Mouse (Mus musculus) brain, embryonic 18.5 days (tissue): ENCODE measurements around the gene Fstl4.

Source experiments
- DNase-seq: peaks from one replicate; pipeline ENCODE4 v3.0.0-alpha.2; 2012; ENCODE audit warnings: low read depth, low spot score

Fstl4 gene

DNA sequence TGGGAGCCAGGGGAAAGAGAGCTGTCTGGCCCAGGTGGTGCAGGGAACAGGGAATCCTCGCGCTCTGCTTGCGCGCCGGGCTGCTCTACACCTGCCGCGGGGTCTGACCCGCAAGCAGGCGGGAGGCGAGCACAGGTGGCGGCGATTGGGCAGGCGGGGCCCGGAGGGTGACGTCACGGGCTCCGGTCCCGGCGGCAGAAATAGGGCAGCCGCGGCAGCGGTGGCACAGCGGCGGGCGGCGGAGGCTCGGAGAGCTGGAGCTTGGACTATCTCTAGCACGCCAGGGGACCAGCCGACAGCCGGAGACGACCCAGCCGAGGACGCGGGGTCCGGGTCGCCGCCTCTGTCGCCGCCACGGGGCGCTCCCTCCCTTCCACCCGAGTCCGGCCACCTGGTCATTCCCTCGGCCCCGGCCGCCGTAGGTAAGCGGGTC lies at the start of gene Fstl4:
Gene Fstl4 (plus strand): TSS at position 174 of the 433 bp plus-strand sequence.
- DNase-seq = no peak

DNA sequence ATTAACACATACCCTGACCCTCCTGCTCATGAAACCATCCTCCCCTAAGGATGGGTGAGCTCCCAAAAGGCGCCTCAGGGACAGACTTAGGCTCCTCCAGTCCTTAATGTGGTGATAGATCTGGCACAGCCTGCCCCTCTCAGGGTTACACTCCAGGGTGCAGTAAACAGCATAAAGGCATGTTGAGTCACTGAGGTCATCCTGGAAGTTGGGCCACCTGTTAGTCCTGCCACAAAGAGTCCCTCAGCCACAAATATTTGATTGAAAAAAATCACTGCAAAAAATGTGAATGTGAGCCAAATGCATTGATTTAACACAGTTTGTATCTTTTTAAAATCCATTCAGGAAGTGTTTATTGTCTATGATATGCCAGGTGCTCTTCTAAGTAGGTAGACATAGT lies 45.9 kb upstream of the Fstl4 start:
- DNase-seq = no peak

DNA sequence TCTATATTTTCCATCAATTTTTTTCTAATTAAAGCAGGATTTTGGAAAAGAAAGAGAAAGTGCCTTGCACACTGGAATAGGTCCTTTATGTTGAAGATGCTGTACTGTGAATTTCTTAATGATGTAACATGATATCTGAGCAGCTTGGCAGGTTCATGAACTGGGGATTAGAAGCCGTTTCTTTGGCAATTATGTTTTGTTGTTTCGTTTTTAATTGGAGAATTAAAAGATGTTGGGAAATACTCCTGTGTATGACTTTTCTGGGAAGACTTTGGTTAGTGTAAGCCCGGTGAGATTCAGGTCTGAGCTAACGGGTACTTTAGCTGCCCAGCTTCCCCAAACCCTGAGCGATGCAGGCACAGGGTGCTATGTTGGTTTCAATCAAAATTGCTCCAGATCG lies 43.3 kb upstream of the Fstl4 start:
- DNase-seq = no peak

DNA sequence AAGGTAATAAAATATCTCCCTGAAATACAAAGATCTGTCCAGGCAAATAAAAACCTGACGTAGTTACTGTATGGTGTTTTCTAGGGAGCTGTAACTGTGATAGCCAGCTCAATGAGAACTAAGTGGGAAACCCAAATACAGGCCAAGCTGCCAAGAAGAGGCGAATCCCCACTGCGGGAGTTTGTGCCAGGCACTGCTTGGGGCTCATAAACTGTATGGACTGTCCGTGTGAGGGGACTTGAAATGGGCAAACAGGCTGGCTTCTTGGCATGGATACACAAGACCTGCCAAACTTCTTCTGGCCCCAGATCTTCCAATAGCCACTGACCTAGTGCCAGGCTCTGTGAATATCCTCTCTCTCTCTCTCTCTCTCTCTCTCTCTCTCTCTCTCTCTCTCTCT lies 41.7 kb upstream of the Fstl4 start:
- DNase-seq = no peak

DNA sequence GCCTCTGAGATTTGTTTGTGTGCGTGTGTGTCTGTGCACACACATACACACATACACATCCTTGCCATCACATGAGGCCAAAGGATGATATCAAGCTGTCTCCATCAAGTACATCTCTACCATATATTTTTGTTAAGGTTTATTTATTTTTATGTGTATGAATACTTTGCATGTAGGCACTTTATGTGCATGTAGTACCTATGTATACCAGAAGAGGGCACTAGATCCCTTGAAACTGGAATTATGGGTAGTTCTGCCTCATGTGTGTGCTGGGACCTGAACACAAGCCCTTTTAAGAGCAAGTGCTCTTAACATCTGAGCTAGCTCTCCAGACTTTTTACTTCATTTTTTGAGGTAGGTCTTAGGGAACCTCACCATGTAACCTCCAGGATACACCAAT lies 38.4 kb upstream of the Fstl4 start:
- DNase-seq = no peak

DNA sequence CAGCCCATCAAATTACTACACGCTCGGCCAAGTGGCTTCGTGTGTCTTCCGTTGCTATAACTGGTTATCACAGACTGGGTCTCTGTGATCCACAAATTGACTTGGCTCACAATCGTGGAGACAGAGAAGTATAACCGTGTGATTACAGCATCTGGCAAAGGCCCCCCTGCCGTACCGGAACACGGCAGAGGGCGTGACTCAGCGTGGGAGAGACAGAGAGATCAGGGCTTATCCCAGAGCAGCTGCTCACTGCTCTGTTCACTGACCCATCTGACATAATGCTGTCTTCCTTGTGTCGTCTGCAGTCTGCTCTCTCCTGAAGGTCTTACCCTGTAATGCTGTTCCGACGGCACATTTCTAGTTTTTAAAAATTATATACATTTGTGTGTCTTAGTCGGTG lies 36.0 kb upstream of the Fstl4 start:
- no peak for DNase-seq

DNA sequence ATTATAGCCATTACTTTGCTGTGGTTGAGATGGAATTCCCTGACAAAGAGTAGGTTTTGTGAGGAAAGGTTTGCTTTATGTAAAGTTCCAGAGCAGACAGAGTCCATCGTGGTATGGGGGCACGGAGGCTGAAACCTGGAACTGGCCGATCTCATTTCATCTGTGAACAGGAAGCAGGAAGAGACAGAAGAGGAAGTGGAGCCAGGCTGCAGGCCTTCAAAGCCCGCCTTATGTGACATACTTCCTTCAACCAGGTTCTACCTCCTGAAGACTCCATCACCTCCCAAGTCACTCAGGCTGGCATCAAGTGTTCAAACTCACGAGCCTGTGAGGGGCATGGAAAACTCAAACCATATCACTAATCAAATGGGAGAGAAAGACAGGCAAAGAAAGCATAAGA lies 34.5 kb upstream of the Fstl4 start:
- no peak for DNase-seq

DNA sequence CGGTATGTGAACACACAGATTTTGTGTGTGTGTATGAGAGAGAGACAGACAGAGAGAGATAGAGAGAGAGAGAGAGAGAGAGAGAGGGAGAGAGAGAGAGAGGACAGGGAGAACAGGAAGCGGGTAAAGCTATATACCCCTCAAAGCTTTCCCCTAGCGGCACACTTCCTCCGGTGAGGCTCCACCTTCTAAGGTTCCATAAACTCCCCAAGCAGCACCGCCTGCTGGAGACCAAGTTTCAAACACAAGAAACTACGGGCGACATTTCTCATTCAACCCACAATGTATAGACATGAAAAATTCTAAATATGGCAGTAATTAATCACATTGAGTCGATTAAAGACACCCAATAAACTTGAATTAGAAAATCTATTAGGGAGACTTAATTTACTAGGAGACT lies 32.5 kb upstream of the Fstl4 start:
- DNase-seq = no peak

DNA sequence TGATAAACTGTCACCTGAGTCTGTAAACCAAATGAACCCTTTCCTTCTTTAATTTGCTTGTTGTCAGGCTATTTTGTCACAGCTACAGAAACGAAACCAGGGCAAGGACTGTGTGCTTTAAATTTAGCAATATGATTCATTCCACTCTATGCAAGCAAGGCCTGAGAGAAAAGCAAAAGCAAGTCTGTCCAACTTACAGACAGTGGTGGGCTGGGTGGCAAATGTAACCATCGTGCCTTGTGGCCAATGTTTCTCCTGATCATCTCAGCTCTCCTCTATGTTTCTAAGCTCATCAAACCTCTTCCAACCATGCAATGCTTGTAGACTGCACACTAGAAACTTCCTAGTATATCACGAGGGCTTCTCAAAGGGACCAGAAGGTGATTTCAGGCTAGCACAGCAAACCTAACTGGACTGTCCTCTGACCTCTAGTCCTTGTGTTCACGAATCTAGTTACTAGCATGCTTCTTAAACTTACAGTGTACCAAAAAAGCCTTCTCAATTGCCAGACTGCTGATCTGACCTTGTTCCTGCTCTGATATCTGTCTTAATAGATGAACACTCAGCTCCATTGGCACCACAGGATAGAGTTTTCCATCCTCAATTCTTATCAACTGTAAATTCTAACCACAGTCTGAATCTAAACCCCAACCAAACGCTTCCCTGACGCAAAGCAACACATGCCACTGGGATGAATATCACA lies 29.8 kb upstream of the Fstl4 start:
- DNase-seq = no peak

DNA sequence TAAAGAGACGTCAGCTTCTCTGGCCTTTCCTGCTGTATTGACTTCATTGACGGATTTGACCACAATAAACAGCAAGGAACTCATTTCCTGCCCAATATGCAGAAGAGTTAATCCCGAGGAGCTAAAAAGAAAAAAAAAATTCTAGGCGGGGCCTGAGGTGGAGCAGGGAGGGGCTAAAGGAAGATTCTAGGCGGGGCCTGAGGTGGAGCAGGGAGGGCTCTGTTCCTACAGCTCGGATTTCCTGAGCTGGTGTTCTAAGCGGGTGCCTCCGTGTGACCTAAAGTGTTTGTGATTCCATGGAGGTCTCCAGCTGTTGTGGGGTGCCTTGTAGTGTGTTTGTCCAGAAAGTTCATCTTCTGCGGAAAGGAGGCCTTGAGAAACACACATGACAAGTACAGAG lies 25.2 kb upstream of the Fstl4 start:
- DNase-seq = no peak

DNA sequence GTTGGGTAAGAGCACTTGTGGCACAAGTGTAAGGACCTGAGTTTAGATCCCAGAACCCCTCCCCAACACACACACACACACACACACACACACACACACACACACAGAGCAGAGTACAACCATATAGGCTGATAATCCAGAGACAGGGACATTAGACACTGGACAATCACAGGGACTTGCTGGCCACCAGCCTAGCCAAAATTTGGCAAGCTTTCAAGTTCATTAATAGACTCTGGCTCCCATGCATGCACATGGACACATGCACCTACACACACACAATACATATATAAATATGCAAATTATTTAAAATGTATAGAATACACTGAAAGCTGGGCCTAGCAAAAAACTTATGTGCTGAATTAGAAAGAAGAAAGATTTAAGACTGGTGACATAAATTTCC lies 24.0 kb upstream of the Fstl4 start:
- no peak for DNase-seq

DNA sequence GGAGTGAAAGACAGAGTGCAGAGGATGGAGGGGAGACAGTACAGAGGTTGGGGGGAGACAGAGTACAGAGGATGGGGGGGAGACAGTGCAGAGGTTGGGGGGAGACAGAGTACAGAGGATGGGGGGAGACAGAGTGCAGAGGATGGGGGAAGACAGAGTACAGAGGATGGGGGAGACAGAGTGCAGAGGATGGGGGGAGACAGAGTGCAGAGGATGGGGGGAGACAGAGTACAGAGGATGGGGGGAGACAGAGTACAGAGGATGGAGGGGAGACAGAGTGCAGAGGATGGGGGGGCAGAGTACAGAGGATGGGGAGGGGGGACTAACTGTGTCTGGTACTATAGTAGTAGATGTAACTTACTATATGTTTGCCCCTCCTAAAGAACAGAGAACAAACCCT lies 20.5 kb upstream of the Fstl4 start:
- no peak for DNase-seq

DNA sequence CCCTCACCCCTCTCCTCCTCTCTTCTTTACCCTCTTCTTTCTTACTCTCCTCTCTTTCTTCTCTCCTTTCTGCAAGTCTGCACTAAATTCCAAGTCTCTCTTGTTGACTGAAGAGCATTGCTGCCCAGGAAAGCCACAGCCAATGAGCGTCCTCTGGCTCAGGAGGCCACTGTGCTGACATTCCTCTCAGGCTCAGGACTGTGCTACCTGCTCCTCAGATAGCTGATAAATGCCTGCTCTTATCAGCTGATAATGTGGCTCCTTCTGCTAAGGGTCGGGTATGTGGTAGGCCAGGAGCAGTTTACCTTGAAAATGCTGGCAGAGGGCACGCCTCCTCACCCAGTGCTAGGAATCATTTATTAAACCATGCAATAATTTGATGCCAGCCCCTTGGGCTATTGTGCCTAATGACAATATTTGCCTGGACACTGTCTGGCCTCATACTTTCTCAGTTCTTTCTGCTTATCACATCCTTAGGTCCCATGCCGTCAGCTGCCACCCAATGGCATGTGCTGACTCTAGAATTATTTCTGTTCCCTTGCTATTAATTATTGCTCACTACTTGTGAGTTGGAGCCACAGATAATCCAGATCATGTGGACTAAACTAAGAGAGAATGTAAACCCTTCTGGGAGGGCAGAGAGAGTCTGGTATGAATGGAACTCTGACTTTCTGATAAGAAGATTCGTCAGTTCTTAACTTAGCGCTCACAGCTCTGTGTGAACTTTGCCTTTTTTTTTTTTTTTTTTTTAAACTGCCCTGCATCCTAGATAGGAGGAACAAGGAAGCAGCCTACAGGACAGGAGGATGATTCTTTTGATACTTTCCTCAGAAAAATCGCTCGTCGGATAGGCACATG lies 19.6 kb upstream of the Fstl4 start:
- DNase-seq = no peak

DNA sequence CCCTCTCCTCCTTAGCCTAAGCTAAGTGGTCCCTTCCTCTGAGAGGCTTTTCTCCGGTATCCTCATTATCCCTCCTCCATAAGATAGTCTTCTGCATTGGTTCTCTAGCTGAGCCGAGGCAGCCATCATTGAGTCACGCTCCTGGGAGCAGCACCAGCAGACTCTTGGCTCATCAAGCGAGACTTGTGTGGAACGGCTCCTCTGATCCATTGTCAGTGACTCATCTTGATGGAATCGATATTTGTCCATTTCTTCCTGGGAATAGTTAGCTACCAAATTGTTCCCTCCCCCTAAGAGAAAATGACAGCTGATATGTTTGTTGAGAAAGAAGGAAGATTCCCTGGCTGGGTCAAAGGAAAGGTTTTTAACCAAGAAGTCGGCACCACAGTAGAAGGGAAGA lies 17.2 kb upstream of the Fstl4 start:
- DNase-seq = no peak

DNA sequence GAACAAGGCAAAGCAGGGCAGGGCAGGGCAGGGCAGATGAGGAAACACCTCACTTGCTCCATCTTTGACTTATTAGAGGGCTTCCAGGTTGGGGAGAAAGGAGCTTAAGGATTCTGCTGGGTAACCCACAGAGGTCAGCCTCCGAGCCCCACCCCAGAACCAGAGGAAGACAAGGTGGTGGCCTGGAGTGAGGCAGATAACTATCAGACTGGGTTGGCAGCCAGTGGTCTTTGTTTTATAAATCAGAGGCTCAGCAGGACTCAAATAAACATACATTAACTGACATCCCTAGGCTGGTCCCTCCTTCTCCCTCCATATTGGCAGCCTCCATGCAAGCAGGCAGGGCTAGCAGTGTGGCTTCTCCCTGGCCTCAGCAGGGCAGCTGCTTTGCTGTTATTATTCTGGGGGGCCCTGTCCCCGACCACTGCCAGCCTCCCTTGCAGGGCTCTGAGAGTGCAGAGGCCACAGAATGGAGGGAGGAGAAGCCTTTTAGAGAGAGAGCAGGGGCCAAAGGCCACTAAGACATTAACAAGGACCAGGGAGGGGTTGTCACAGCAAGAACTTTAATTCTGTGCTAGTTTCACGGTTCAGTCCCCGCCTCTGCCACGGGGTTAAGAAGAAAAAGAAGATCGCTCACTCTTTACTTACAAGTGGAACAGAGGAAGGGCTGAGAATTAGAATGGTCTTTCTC lies 16.5 kb upstream of the Fstl4 start:
- DNase-seq = no peak

DNA sequence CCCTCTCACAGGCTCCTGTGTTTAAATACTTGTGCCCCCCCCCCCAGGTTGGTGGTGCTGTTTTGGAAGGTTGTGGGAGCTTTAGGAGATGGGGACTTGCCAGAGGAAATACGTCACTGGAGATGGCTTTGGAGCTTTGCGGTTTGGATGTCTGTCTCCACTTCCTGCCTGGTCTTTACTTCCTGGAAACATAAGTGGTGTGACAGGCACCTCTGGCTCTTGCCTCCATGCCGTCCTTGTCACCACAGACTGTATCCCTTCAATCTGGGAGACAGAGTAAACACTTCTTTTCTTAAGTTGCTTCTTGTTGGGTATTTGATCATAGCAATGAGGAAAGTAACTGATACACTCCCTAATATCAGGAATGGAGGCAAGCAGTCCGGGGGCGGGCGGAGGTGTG lies 14.4 kb upstream of the Fstl4 start:
- no peak for DNase-seq

DNA sequence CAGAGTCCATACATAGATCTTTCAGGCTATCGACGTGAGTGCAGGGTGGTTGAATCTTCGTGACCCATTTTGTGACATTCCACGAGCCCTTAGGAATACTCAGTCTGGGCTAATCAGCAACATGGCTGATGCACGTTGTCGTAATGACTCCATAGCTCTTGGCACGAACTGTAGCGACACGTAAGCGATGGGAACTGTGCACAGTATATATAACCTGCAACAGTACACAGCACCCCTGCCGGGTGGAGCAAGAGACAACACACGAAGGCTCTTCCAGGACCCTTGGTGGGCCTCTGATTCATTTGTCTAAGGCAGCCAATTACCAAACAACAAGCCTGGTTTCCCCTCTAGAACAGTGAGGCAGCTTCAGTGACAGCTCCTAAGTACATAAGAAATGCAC lies 11.9 kb upstream of the Fstl4 start:
- DNase-seq = no peak

DNA sequence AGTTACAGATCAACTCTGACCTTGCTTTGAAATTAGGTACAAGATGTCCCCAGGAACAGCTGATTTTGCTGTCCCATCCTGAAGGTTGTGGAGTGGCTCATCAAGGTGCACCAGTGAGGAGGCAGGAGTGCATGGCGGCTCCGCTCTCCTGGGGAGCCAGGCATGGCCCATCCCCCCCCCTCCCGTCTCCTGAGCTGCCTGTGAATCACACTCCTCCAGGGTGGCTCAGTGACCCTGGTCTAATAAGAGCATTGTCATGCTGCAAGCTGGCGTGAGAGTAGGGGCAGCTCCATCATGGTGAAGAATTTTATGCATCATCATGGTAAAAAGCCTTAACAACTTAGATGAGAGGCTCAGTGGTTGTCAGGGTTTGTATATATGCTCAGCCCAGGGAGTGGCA lies 11.2 kb upstream of the Fstl4 start:
- no peak for DNase-seq

DNA sequence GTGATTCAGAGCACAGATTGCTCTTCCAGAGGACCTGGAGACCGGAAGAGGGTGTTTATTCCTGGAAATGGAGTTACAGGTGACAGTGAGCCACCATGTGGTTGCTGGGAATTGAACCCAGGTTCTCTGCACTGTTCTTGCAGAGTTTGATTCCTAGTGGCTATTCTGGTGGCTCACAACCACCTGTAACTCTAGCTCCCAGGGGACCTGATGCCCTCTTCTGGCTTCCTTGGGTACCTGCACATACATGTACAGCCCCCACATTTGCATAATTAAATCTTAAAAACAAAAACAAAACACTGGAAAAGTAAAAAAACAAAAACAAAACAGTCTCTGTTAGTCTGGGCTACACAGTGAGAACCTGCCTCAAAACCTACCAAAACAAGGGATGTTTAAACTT lies 2.6 kb upstream of the Fstl4 start:
- DNase-seq = no peak

DNA sequence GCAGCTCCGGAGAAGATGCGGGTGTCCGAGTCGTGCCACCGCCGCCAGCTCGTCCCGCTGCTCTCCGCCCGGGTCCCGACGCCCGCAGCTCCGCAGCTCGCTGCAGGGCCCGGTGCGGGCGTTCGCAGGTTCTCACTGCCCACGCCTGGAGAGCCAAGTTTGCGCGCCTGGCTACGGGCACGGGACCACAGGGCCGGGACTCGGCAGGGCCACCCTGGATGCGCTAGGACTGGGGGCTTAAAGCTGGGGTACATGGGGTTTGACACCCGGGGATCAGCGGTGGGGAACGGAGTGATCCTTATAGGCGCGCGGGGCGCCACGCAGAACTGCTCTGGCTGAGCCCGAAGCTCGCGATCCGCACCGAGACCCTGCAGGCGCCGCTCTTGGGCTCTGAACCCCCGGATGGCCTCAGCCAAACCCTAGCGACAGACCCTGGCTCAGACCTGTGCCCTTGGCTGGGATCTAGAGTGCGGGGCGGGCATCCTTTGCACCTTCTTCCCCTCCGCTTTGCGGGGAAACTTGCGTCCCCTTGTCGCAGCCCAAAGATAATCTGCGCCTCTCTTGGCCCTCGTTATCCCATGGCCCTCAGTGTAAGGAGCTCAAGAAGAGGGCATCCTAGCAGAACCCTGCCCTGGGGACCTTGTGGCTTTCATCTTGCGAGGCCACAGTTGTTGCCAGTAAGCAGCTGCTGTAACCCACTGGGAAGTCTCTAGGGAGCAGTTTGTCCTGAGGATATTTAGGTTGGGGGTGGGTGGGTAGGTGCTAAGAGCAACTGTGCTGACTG lies 652 bp downstream of the Fstl4 start:
- no peak for DNase-seq

DNA sequence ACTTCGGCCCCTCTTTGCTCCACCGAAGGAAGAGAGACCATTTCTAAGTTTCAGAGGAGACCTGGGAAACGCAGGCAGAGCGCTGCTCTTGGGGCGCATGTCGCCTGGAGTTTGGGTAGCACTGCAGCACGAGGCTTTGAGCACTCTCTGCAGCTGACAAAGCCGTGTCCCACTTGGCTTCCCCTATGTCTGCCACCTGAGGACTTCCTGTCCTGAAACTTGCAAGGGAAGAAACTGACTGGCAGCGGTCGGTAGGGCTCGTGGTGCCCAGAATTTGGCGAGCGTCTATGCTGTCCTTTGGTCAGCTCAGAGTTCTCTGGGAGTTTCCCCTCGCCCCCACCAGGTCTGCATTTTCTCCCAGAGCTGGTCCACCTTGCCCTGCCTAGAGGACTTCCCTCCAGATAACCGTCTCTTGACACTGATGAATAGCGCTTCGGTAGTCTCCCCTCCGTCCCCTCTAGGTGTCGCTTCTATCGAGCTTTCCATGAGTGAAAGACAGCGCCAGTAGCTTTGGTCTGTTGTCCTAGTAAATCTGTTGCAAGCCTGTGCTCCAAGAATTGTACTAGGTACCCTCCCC lies 1.3 kb downstream of the Fstl4 start:
- peak; percentile 42 for DNase-seq

DNA sequence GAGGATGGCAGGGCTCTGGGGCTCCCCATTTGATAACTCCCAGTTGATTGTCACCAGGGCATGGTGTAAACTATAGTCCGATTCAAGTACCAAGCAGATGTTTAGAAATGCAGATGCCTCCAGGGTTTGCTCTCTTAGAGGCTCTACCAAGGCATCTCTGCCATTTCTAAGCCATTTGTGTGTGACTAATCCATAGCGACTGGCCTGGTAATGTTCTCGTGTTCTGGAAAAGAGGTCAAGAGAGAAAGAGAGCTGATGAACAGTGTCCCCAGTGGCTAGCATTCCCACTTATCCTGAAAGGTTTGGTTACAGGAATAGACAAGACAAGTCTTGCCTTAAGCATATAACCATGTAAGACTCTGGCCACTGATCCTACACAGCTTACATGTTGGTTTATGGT lies 3.5 kb downstream of the Fstl4 start:
- no peak for DNase-seq
